In genomic region chr8:103907662-103908061, GRCm38 (mm10) we compare ENCODE assay signal across 35 mouse cellular contexts.
"Had no signal": no experiment of that assay in that cellular context is flagged by ENCODE, and none has a peak within 500 bp of the region (broad histone marks: within the 10 kb centered on the region; RNA-seq: fewer than 3 reads in every experiment).

No protein-coding gene starts in this region.

- H3K9me3 ChIP-seq: hindbrain, embryonic 13.5 days; hindbrain, embryonic 15.5 days; intestine, embryonic 15.5 days had no signal

- H3K9ac ChIP-seq: heart, embryonic 12.5 days; heart, embryonic 13.5 days; heart, embryonic 15.5 days; hindbrain, embryonic 12.5 days; hindbrain, embryonic 13.5 days; hindbrain, embryonic 14.5 days; hindbrain, embryonic 15.5 days; intestine, embryonic 15.5 days; kidney, embryonic 15.5 days had no signal

- ATAC-seq: hindbrain, embryonic 16.5 days; hindbrain, postnatal 0 days; inflammation-experienced regulatory T-cells, adult 6 months; intestine, embryonic 15.5 days; intestine, embryonic 16.5 days; intestine, postnatal 0 days had no signal

- H3K4me2 ChIP-seq: heart, embryonic 11.5 days; heart, embryonic 12.5 days; heart, embryonic 13.5 days; heart, embryonic 15.5 days; hindbrain, embryonic 12.5 days; hindbrain, embryonic 13.5 days; hindbrain, embryonic 14.5 days; hindbrain, embryonic 15.5 days; intestine, embryonic 15.5 days; kidney, embryonic 15.5 days had no signal

- DNase-seq: heart, adult 2 months; heart, postnatal 10 days; heart, postnatal 14 days; heart, postnatal 36 days; heart, postnatal 4 days; kidney, adult 11 months; kidney, adult 18-20 months; kidney, adult 2 months; kidney, adult 8-10 months; kidney, adult 9 months; kidney, postnatal 10 days; kidney, postnatal 14 days; kidney, postnatal 25 days; kidney, postnatal 36 days; kidney, postnatal 4 days; layer of hippocampus, adult 9-11 months had no signal

- H3K27me3 ChIP-seq: heart, embryonic 12.5 days; heart, embryonic 13.5 days; heart, embryonic 15.5 days; hindbrain, embryonic 12.5 days; hindbrain, embryonic 13.5 days; hindbrain, embryonic 15.5 days; intestine, embryonic 15.5 days; kidney, embryonic 15.5 days had no signal

- H3K4me3 ChIP-seq: heart, adult 2 months; heart, embryonic 10.5 days; heart, embryonic 12.5 days; heart, embryonic 13.5 days; heart, embryonic 15.5 days; hindbrain, embryonic 10.5 days; hindbrain, embryonic 12.5 days; hindbrain, embryonic 13.5 days; hindbrain, embryonic 15.5 days; intestine, embryonic 15.5 days; kidney, embryonic 15.5 days; layer of hippocampus, adult 2 months had no signal

- H3K27ac ChIP-seq: heart, adult 2 months; heart, embryonic 10.5 days; heart, embryonic 13.5 days; heart, embryonic 15.5 days; hindbrain, embryonic 10.5 days; hindbrain, embryonic 12.5 days; hindbrain, embryonic 13.5 days; hindbrain, embryonic 14.5 days; hindbrain, embryonic 15.5 days; hindbrain, postnatal 0 days; intestine, embryonic 15.5 days; kidney, embryonic 15.5 days; kidney, postnatal 0 days; layer of hippocampus, adult 2 months had no signal

- H3K36me3 ChIP-seq: heart, embryonic 10.5 days; heart, embryonic 12.5 days; heart, embryonic 13.5 days; heart, embryonic 15.5 days; hindbrain, embryonic 10.5 days; hindbrain, embryonic 12.5 days; hindbrain, embryonic 13.5 days; hindbrain, embryonic 15.5 days; intestine, embryonic 15.5 days; kidney, embryonic 15.5 days had no signal

- H3K4me1 ChIP-seq: heart, embryonic 12.5 days; heart, embryonic 13.5 days; heart, embryonic 15.5 days; hindbrain, embryonic 10.5 days; hindbrain, embryonic 12.5 days; hindbrain, embryonic 13.5 days; hindbrain, embryonic 15.5 days; intestine, embryonic 15.5 days; kidney, embryonic 15.5 days had no signal
